Mouse (Mus musculus): ENCODE results near the gene Ppat. TPM values are rescaled to one million over a fixed set of nuclear protein-coding genes. Genes with fewer than 3 reads are reported as not detected.

Gene Ppat
- total and polyA plus RNA-seq, 3 experiments = 26.2 to 76.6 (median 48.1) TPM

DNA sequence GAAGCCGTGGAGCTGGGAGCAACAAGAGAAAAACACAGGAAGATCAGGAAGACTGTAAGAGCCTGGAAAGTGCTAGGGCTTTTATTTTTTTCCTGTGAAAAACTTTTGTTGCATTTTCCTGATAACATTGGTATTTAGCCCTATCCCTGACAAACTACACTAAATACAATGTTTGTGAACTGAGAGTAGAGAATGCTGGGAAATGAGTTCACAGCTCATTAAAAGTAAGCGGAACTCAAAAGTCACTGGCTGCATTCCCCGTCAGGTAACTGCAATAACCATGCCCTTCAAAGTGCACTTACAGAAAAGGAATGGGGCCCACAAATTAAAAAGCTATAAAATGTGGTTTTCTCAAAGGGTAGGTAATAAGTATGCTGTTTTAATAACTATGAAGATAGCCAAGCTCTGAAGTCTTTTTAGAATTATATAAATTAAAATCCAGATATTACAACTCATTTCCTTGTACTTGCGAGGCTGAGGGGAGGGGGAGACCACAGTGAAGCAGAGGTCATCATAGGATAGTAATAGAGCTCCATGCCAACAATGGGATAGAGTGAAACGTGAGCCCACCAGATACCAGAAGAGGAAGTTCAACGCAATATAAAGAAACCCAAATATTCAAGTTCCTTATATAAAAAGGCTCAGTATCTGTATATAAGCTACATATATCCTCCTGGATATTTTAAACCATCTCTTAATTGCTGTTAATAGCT lies 6.3 kb downstream of the Ppat start:
- Histone ChIP-seq H3K4me1 (ENCODE audit: insufficient read depth, low read depth, low read length) (peaks cover 49% of the 10 kb centered on the region), H3K27me3 (ENCODE audit: insufficient read depth, low read length) (no peaks in the 10 kb centered on the region), H3K4me3 (ENCODE audit: low read depth, low read length) (no peak overlapping the region), H3K9me3 (replicated peaks) (peaks cover 5% of the 10 kb centered on the region; the same call in 1 of the 2 replicates), H3K36me3 (replicated peaks) (peaks cover 63% of the 10 kb centered on the region)
- no peak for ATAC-seq (ENCODE audit: extremely low read depth, insufficient number of reproducible peaks, low FRiP score, poor library complexity, severe bottlenecking)
- no peak for DNase-seq (ENCODE audit: low spot score)
- TF ChIP-seq CTCF (IDR thresholded peaks at IDR 0.05; ENCODE audit: low read depth, low read length) (no peak), GATA2 (IDR thresholded peaks at IDR 0.05; ENCODE audit: borderline replicate concordance, low read depth, low read length) (no peak), POLR2AphosphoS5 (IDR thresholded peaks at IDR 0.05; ENCODE audit: insufficient replicate concordance, low read depth, low read length) (no peak), GATA1 (IDR thresholded peaks at IDR 0.05; ENCODE audit: borderline replicate concordance, low read length) (no peak), TAL1 (conservative IDR thresholded peaks at IDR 0.05; ENCODE audit: low read depth, low read length) (no peak)

GRCm38 (mm10) chr5:76942505-76942904 lies 8.9 kb downstream of the Ppat start:
- no peak for ATAC-seq (ENCODE audit: extremely low read depth, insufficient number of reproducible peaks, low FRiP score, poor library complexity, severe bottlenecking)
- Histone ChIP-seq H3K4me1 (ENCODE audit: insufficient read depth, low read depth, low read length) (peaks cover 27% of the 10 kb centered on the region), H3K27me3 (ENCODE audit: insufficient read depth, low read length) (no peaks in the 10 kb centered on the region), H3K4me3 (ENCODE audit: low read depth, low read length) (no peak overlapping the region), H3K36me3 (replicated peaks) (peaks cover 58% of the 10 kb centered on the region), H3K9me3 (replicated peaks) (peaks cover 8% of the 10 kb centered on the region)
- no peak for DNase-seq (ENCODE audit: low spot score)
- TF ChIP-seq POLR2AphosphoS5 (IDR thresholded peaks at IDR 0.05; ENCODE audit: insufficient replicate concordance, low read depth, low read length) (no peak), GATA1 (IDR thresholded peaks at IDR 0.05; ENCODE audit: borderline replicate concordance, low read length) (no peak), CTCF (IDR thresholded peaks at IDR 0.05; ENCODE audit: low read depth, low read length) (no peak), GATA2 (IDR thresholded peaks at IDR 0.05; ENCODE audit: borderline replicate concordance, low read depth, low read length) (no peak), TAL1 (conservative IDR thresholded peaks at IDR 0.05; ENCODE audit: low read depth, low read length) (no peak)

- H3K36me3 ChIP-seq (replicated peaks) = peaks cover 53% of the 10 kb centered on the region
- TF ChIP-seq GATA1 (IDR thresholded peaks at IDR 0.05; ENCODE audit: borderline replicate concordance, low read length) = no peak
- no peak for TF ChIP-seq GATA2 (IDR thresholded peaks at IDR 0.05; ENCODE audit: borderline replicate concordance, low read depth, low read length)
- no peak for TF ChIP-seq CTCF (IDR thresholded peaks at IDR 0.05; ENCODE audit: low read depth, low read length)
- no peak for TF ChIP-seq POLR2AphosphoS5 (IDR thresholded peaks at IDR 0.05; ENCODE audit: insufficient replicate concordance, low read depth, low read length)
- TF ChIP-seq TAL1 (conservative IDR thresholded peaks at IDR 0.05; ENCODE audit: low read depth, low read length) = no peak
- ATAC-seq (ENCODE audit: extremely low read depth, insufficient number of reproducible peaks, low FRiP score, poor library complexity, severe bottlenecking) (no peak), DNase-seq (ENCODE audit: low spot score) (no peak)
- no peak overlapping the region for H3K4me3 ChIP-seq (ENCODE audit: low read depth, low read length)
- H3K4me1 ChIP-seq (ENCODE audit: insufficient read depth, low read depth, low read length) = peaks cover 22% of the 10 kb centered on the region
- H3K9me3 ChIP-seq (replicated peaks) = peaks cover 8% of the 10 kb centered on the region
- no peaks in the 10 kb centered on the region for H3K27me3 ChIP-seq (ENCODE audit: insufficient read depth, low read length)
Observed at GRCm38 (mm10) chr5:76941975-76942374, 9.4 kb downstream of the Ppat start.

DNA sequence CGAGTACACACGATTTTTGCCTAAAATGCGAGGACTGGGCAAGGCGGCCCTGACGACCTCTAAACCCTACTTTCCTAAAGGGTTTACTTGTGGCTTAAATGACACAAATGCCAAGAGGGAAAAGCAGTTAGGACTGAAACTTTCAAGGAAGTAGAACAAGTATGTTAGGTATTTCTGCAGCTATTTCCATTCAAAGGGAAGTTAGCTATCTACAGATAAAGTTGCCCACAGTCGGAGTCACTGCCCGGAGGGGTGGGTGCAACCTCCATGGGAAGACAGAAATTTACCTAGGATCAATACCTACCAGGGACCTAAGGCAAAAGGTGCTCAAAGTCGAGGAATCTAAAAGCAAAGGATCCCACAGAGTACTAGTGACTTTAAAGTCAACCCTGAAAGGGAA lies 11.7 kb downstream of the Ppat start:
- DNase-seq (ENCODE audit: low spot score) (no peak), ATAC-seq (ENCODE audit: extremely low read depth, insufficient number of reproducible peaks, low FRiP score, poor library complexity, severe bottlenecking) (no peak)
- TF ChIP-seq POLR2AphosphoS5 (IDR thresholded peaks at IDR 0.05; ENCODE audit: insufficient replicate concordance, low read depth, low read length) (no peak), CTCF (IDR thresholded peaks at IDR 0.05; ENCODE audit: low read depth, low read length) (no peak), GATA1 (IDR thresholded peaks at IDR 0.05; ENCODE audit: borderline replicate concordance, low read length) (no peak), GATA2 (IDR thresholded peaks at IDR 0.05; ENCODE audit: borderline replicate concordance, low read depth, low read length) (no peak), TAL1 (conservative IDR thresholded peaks at IDR 0.05; ENCODE audit: low read depth, low read length) (no peak)
- Histone ChIP-seq H3K4me3 (ENCODE audit: low read depth, low read length) (no peak overlapping the region), H3K36me3 (replicated peaks) (peaks cover 43% of the 10 kb centered on the region), H3K27me3 (ENCODE audit: insufficient read depth, low read length) (no peaks in the 10 kb centered on the region), H3K9me3 (replicated peaks) (peaks cover 8% of the 10 kb centered on the region), H3K4me1 (ENCODE audit: insufficient read depth, low read depth, low read length) (peaks cover 9% of the 10 kb centered on the region; the same call in 1 of the 2 replicates)

GRCm38 (mm10) chr5:76929180-76929877 lies 22.0 kb downstream of the Ppat start:
- Histone ChIP-seq H3K4me1 (ENCODE audit: insufficient read depth, low read depth, low read length) (peaks cover 11% of the 10 kb centered on the region), H3K36me3 (replicated peaks) (peaks cover 52% of the 10 kb centered on the region), H3K4me3 (ENCODE audit: low read depth, low read length) (no peak overlapping the region), H3K9me3 (replicated peaks) (no peaks in the 10 kb centered on the region; the same call in 1 of the 2 replicates), H3K27me3 (ENCODE audit: insufficient read depth, low read length) (no peaks in the 10 kb centered on the region)
- no peak for ATAC-seq (ENCODE audit: extremely low read depth, insufficient number of reproducible peaks, low FRiP score, poor library complexity, severe bottlenecking)
- no peak for TF ChIP-seq GATA2 (IDR thresholded peaks at IDR 0.05; ENCODE audit: borderline replicate concordance, low read depth, low read length)
- TF ChIP-seq TAL1 (conservative IDR thresholded peaks at IDR 0.05; ENCODE audit: low read depth, low read length) = no peak
- TF ChIP-seq CTCF (IDR thresholded peaks at IDR 0.05; ENCODE audit: low read depth, low read length) = no peak
- TF ChIP-seq GATA1 (IDR thresholded peaks at IDR 0.05; ENCODE audit: borderline replicate concordance, low read length) = no peak
- TF ChIP-seq POLR2AphosphoS5 (IDR thresholded peaks at IDR 0.05; ENCODE audit: insufficient replicate concordance, low read depth, low read length) = no peak
- no peak for DNase-seq (ENCODE audit: low spot score)
